Mouse (Mus musculus) liver, embryonic 13.5 days (tissue): ENCODE data around the gene Sgce. TPM values are rescaled to one million over a fixed set of nuclear protein-coding genes. Genes with fewer than 3 reads are reported as not detected.

Source experiments
- ATAC-seq: fragments of 200-750 bp; cut with Nextera tagmentation; 2 replicates; pipeline ENCODE4 v1.8.0; 2017; ENCODE audit warnings: low read depth, mild to moderate bottlenecking, moderate number of reproducible peaks, moderate library complexity
- DNase-seq: peaks from one replicate; pipeline ENCODE4 v3.0.0; 2022
- H3K27ac ChIP-seq: fragments of 300-500 bp; sonication (generic); 2 replicates; pipeline ENCODE4 v1.5.1; 2015; ENCODE audit warnings: moderate library complexity, mild to moderate bottlenecking, inconsistent platforms
- H3K27me3 ChIP-seq: fragments of 300-500 bp; sonication (generic); 2 replicates; pipeline ENCODE4 v1.6.1; 2015; ENCODE audit warnings: mild to moderate bottlenecking, inconsistent platforms
- H3K36me3 ChIP-seq: fragments of 300-500 bp; sonication (generic); 2 replicates; pipeline ENCODE4 v1.6.1; 2015; ENCODE audit warnings: mild to moderate bottlenecking, inconsistent platforms
- H3K4me1 ChIP-seq: fragments of 300-500 bp; sonication (generic); replicated peaks from 2 replicates; pipeline ENCODE4 v1.6.1; 2015; ENCODE audit warnings: inconsistent platforms
- H3K4me2 ChIP-seq: fragments of 300-500 bp; sonication (generic); 2 replicates; pipeline ENCODE4 v1.6.1; 2015; ENCODE audit warnings: inconsistent platforms, mild to moderate bottlenecking, moderate library complexity
- H3K4me3 ChIP-seq: fragments of 300-500 bp; sonication (generic); replicated peaks from 2 replicates; pipeline ENCODE4 v1.5.1; 2015; ENCODE audit warnings: mild to moderate bottlenecking, inconsistent platforms
- H3K9ac ChIP-seq: fragments of 300-500 bp; sonication (generic); 2 replicates; pipeline ENCODE4 v1.6.1; 2015; ENCODE audit warnings: mild to moderate bottlenecking, inconsistent platforms
- H3K9me3 ChIP-seq: fragments of 300-500 bp; sonication (generic); replicated peaks from 2 replicates; pipeline ENCODE4 v1.6.1; 2016; ENCODE audit warnings: inconsistent platforms
- WGBS: fragments of 180-500 bp; shearing (Covaris S2); methylation state at CpG from one replicate; pipeline ENCODE4 v1.1.7; 2015; ENCODE audit not compliant: insufficient replicate concordance; 5-methylcytosine and 5-hydroxymethylcytosine counted together
- polyA plus RNA-seq: library from polyadenylated mRNA; unstranded; fragments of >200 nt; fragmentation: Nextera tagmentation; extraction: Ambion mirVana; gene quantifications from 2 replicates; pipeline ENCODE4 v1.2.1, GENCODE M21; 2015

Sgce gene
- polyA plus RNA-seq, 1 experiment from 2014 or later = 17.3 TPM

GRCm38 (mm10) chr6:4642068-4642467 is 104.9 kb downstream of the Sgce start:
- no peak overlapping the region for H3K9ac ChIP-seq
- WGBS = 80% methylated on average over 7 of the region's 7 CpGs
- ATAC-seq = no peak

GRCm38 (mm10) chr6:4634804-4635203 is 112.2 kb downstream of the Sgce start:
- 37% methylated on average over 1 of the region's 1 CpGs for WGBS

More at GRCm38 (mm10) chr6:4642068-4642467, 104.9 kb downstream of the Sgce start:
- no peak overlapping the region for H3K4me3 ChIP-seq
- H3K9me3 ChIP-seq = no peaks in the 10 kb centered on the region
- H3K27ac ChIP-seq = no peak overlapping the region
- no peak overlapping the region for H3K4me2 ChIP-seq
- H3K36me3 ChIP-seq = peaks cover 14% of the 10 kb centered on the region
- H3K27me3 ChIP-seq = no peaks in the 10 kb centered on the region
- DNase-seq = no peak
- no peaks in the 10 kb centered on the region for H3K4me1 ChIP-seq

GRCm38 (mm10) chr6:4633189-4633588 is 113.8 kb downstream of the Sgce start:
- WGBS = 82% methylated on average over 4 of the region's 4 CpGs

More at GRCm38 (mm10) chr6:4634804-4635203, 112.2 kb downstream of the Sgce start:
- DNase-seq (no peak), ATAC-seq (no peak)
- H3K36me3 ChIP-seq = 0 out of 2 replicates have a peak, but pooled peaks cover 4% of the 10 kb centered on the region
- no peak overlapping the region for H3K4me3 ChIP-seq
- H3K9ac ChIP-seq = no peak overlapping the region
- peaks cover 5% of the 10 kb centered on the region; the same call in 1 of the 2 replicates for H3K4me1 ChIP-seq
- H3K9me3 ChIP-seq = no peaks in the 10 kb centered on the region
- H3K4me2 ChIP-seq = no peak overlapping the region
- no peak overlapping the region for H3K27ac ChIP-seq
- no peaks in the 10 kb centered on the region for H3K27me3 ChIP-seq

GRCm38 (mm10) chr6:4631464-4631863 is 115.5 kb downstream of the Sgce start:
- H3K27ac ChIP-seq = no peak overlapping the region
- no peak overlapping the region for H3K4me3 ChIP-seq
- peaks cover 3% of the 10 kb centered on the region; the same call in 1 of the 2 replicates for H3K36me3 ChIP-seq
- no peaks in the 10 kb centered on the region for H3K27me3 ChIP-seq
- H3K4me1 ChIP-seq = peaks cover 5% of the 10 kb centered on the region; the same call in 1 of the 2 replicates
- no peak overlapping the region for H3K4me2 ChIP-seq
- H3K9ac ChIP-seq = no peak overlapping the region
- 60% methylated on average over 3 of the region's 3 CpGs for WGBS
- no peaks in the 10 kb centered on the region for H3K9me3 ChIP-seq
- ATAC-seq = no peak
- DNase-seq = no peak

More at GRCm38 (mm10) chr6:4633189-4633588, 113.8 kb downstream of the Sgce start:
- no peaks in the 10 kb centered on the region for H3K9me3 ChIP-seq
- H3K36me3 ChIP-seq = peaks cover 7% of the 10 kb centered on the region; the same call in 1 of the 2 replicates
- no peak for ATAC-seq
- H3K9ac ChIP-seq = no peak overlapping the region
- no peak overlapping the region for H3K4me2 ChIP-seq
- DNase-seq = no peak
- H3K27ac ChIP-seq = no peak overlapping the region; the same call in 1 of the 2 replicates
- H3K4me1 ChIP-seq = peaks cover 5% of the 10 kb centered on the region; the same call in 1 of the 2 replicates
- H3K4me3 ChIP-seq = no peak overlapping the region
- no peaks in the 10 kb centered on the region for H3K27me3 ChIP-seq

Other genes starting within 250 kb of the Sgce start
- 53.7 and 54.3 TPM in 2 replicates for gene Col1a2, start 242.4 kb downstream of the Sgce start, polyA plus RNA-seq
- gene Casd1, start 146.4 kb downstream of the Sgce start, polyA plus RNA-seq = 7.7 and 10.5 TPM in 2 replicates
- gene Peg10, start 99 bp upstream of the Sgce start, polyA plus RNA-seq = 2.8 and 3.5 TPM in 2 replicates
- 3.6 and 3.8 TPM in 2 replicates for gene Ppp1r9a, start 155.7 kb upstream of the Sgce start, polyA plus RNA-seq